Mouse (Mus musculus): ENCODE measurements around the gene Cyba. TPM values are rescaled to one million over a fixed set of nuclear protein-coding genes. Genes with fewer than 3 reads are reported as not detected.
A peak's percentile ranks its signal among the peaks of the same experiment; 100 is the strongest.

The Cyba gene
- total RNA-seq, 2 experiments from 2014 or later, result 10.0 to 10.2 TPM

DNA sequence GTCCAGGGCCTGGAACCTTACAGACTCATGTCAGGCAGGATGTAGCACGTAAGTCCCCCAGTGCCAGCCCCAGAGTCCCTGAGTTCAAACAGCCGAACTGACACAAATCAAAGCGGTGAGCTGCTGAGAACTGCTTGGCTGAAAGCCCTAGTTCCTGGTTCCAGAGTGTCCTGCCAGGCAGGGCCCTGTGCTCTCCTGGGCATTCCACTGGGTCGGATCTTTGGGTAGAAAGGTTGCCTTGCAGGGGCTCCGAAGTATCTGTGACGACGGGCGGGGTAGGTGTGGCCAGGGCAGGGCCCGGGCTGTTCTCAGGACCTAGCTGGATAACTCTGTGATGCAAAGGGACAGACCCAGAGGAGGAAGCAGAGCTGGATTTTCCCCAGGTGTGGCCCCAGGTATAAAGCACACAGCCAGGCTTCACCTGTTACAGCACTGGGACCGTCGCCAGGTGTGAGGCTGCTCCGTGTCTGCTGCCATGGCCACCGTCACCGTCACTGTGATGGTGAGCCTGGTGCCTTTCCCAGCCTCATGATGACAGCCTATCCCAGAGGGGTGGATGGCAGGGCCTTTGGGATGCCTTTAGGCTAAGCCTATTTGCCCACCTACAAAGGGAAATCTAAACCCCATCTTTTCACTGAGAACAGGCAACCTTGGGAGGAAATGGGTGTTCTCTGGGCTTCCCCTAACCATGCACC is 11.2 kb downstream of the Cyba start, which contains the start of gene Il17c:
Il17c (plus strand) TSS at position 645 of the 695 bp plus-strand sequence.
- DNase-seq, result no peak

DNA sequence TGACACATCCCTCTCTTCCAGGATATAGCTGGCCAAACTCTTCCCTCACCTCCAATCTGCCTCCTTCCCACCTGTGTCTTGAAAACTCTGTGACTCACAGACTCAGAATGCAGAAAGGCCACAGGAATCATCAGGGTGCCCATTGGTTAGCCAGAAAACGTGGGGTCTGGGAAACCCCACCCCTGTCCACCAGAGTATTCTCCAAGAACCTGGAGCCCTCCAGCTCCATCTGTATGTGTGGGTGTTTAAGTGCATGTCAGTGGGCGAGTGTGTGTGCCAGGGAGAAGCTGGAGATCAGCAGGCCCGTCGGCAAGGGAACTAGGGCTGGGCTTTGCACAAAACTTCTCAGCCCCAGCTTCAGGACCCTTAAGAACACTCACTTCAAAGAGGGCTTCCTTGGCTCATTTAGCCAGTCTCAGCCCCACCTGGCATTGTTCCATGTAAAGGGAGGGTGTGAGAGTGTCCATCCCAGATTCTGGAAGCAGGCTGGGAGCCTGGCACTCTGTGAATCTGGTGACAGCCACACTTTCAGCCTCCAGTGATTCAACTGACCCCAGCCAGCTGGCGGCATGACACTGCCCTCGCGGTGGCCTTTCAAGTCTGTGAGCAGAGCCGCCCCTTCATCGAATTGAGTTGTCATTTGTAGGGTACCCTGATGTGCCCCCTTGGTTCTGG is 12.7 kb downstream of the Cyba start:
- DNase-seq, result no peak

DNA sequence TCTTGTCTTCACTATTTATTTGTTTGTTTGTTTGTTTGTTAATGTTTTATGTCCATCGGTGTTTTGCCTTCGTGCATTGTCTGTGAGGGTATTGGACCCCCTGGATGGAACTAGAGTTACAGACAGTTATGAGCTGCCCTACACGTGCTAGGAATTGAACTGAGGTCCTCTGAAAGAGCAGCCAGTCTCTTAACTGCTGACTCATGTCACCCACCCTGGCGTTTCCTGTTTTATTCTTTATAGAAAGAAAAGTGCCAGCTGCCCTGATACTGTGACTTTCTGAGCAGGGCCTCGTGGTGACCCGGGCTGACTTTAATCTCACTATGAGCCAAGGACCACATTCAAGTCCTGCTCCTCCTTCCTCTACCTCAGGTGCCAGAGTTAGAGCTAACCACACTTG is 17.2 kb downstream of the Cyba start:
- DNase-seq, result no peak

DNA sequence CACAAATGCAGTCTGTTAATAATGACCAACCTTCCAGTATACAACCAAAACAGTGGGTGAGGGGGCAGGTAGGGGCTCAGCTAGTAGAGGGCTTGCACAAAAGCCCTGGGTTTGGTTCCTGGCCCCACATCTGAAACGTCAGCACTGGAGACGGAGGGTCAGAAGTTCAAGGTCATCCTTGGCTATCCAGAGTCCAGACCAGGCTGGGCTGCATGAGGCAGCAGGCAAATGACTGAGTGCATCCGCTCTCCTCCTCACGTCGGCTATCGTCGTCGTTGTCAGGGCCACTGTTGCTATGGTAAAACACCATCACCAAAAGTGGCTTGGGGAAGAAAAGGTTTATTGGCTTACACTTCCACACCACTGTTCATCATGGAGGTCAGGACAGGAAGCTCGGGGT is 18.4 kb downstream of the Cyba start:
- no peak for DNase-seq

DNA sequence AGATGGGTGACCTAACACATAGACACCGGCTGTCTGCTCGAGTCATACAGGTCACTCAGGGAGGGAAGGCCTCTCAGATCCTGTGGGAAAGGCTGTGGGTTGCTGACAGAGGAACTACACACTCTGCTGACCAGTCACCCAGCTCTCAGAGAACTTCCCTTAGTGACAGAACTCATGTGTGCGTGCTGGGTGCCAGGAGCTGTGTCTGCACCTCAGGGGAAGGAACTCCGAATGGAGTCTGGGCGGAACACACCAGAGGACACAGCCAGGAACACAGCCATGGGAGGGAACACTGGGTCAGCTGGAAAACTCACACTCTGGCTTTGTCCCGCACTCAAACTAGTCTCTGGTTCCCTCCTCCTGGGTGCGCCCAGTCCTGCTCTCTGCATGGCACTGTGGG is 25.1 kb downstream of the Cyba start:
- DNase-seq, result no peak

DNA sequence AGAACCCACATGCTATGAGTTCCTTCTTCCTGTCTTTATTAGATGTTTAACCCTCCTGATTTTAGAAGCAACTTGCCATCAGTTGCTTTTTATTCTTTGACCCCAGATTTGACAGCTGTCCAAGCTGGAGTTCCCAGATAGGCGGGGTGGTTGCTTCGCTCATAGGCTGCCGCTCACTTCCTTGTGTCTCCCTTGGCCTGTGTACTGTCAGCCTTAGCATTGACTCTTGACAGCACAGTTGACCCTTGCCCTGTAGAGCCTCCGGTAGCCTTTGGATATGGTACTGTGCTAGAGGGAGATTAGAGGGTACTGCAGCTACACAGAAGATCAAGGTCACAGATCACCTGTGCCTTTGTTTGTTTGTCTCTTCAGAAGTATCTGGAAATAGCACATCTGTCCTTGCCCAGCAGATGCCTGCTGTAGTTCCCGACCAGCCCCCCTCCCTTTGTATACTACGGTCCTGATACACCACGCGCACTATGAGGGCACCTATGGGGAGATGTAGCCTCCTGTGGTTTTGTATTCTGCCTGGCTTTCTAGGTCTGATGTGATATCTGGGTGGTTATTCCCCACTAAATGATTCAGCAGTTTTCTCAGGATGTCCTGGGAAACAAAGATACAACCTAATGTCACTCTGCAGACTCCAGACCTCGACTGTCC is 27.5 kb downstream of the Cyba start:
- DNase-seq, result no peak

DNA sequence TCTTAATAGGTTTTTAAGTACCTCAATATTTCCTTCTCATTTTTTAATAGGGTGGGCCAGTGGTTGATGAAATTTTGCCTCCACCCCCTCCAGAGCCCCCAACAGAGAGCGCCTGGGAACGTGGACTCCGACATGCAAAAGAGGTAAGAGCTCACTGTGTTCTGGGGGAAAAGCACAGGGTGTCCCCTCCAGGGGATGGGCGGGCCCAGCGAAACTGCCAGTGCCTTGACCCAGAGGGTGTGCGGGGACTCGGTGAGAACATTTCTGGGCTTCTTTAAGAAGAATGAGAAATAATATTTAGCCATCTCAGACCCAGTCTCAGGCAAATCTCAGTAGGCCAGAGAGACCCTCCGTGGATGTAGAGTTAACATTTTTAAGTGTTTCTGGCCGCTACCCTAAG is 34.5 kb downstream of the Cyba start:
- no peak for DNase-seq

DNA sequence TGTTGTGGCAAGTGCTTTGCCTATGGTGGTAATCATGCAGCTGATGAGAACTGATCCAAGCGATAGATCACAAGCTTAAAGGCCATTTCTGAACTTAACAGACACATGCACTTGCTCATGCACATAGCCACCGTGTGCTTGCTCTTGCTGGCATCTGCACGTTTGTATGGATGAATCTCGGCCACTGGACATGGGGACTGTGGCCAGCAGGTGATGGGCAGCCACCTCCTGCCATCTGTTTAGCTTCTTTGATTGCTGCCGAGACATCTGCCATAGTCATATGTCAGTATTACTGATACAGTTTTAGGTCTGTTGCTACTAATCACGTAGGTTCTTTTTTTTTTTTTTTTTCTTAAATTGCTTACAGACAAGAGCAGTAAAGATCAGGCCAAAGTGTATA is 37.4 kb downstream of the Cyba start:
- no peak for DNase-seq

DNA sequence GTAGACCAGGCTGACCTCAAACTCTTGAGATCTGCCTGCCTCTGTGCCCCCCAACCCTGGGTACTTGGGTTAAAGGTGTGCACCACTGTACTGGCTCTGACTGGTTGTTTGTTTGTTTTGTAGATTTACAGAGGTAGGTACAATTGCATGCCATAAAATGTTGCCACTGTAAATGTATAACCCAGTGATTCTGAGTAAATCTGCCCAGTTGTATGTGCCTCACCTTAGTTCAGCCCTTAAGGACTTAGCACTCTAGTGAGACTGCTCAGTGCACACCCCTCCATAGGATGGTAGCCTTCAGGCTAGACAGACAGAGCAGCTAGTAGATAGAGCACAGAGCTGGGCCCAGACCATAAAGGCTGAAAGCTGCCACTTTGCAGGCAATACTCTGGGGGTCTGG is 39.0 kb downstream of the Cyba start:
- no peak for DNase-seq

DNA sequence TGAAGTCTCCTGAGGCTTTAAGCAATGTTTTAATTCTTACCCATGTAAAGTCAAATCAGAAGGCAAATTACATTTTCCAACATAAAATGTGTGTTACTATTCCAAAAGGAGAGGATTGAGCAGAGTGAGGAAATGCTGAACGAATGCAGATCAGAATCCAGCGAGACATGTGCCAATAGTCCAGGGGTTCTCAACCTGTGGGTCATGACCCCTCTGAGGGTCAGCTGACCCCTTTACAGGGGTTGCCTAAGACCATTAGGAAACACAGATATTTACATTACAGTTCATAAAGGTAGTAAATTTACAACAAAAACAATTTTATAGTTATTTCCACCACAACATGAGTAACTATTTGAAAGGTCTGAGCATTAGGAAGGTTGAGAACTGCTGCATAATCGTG is 42.0 kb downstream of the Cyba start:
- no peak for DNase-seq

DNA sequence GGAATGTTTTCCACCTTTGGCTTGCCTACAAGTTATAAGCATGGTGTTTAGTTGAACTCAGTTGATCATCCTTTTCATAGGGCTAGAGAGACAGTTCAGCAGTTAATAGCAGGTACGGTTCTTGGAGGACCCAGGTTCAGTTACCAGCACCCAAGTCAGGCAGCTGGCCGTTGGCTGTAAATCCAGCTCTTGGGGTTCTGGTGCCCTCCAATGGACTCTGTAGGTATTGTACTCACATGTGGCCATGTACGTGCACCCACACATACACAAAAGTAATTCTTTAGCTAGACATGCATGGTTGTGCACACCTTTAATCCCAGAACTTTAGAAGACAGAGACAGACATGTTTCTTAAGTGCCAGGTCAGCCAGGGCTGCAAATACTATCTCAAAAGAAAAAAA is 43.4 kb downstream of the Cyba start:
- DNase-seq, result no peak

DNA sequence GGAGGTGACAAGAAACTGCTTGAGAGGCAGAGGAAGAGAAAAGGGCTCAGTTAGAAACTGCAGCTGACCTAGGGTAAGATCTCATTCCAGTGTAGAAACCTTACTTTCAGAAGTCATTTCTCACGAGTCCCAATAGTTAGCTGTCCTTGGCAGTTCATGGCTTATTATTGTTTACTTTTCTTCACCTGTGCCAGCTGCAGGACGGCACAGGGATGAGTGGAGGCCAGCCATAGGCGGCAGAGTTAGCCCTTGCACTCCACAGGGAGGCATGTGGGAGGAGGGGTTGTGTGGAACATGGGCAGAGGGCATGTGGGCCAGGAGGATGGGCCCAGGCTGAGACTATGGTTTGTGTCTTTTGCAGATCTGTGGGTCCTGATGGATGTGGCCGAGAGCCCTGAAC is 49.7 kb downstream of the Cyba start:
- no peak for DNase-seq

DNA sequence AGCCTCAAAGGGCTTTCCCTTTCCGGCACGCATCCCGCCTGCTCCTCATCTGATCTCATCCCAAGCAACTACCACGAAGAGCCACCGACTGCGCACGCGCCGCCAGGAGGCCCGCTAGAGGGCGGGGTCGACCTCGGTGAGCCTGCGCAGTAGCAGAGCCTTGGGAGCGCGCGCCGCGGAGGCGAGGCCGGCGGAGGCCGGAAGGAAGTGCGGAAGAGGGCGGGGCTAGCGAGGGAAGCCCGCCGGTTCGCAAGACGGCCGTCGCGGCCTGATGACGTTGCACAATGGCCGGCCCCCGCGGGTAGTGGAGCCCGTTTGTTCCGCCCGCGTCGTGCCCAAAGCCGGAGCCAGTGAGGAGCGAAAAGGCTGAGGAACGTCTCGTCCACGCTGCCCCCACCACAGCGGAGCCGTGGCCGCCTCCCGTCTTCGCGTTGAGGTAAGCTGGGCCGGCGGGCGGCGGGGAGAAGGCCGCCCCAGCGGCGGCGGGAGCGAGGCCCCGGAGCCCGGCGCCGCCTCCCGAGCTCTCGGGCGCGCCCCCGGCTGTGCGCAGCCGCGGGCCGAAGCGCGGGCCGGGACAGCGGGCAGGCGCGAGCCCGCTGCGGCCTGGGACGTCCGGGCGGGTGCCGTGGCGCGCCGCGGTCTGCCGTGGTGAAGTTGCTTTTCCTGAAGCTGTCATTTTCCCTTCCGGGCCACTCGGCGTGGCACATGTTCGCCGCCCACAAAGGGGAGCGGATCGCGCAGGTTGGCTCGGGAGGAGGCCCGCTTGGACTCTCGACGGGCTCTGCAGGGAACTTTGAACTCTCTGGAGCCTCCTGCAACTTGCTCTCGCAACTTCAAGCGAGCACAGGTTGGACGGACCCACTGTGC is 56.1 kb downstream of the Cyba start, which contains the start of gene Zc3h18:
Zc3h18 (plus strand) TSS at position 245 of the 867 bp plus-strand sequence.
- peak; percentile 99 for DNase-seq

DNA sequence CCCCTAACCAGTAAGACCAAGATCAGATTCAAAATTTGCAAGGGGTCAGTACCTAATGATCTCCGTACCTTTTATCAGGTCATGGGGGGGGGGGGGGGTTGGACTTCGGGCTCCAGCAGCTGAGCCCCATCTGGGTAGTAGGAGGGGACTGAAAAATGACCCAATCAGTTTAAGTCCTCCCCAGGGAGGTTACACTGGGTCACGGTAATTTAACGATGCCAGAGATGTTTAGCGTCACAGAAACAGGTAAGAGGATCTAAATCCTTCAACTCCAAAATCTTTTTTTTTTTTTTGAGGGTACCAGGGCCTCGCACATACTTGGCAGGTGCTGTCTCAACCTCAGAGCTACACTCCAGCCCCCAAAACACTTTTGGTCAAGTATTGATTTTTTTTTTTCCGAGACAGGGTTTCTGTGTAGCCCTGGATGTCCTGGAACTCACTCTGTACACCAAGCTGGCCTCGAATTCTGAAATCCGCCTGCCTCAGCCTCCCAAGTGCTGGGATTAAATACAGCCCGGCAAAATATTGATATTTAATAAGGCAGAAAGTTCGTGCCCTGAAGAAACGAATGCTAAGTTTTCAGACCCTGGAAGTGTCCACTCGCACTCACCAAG is 56.9 kb downstream of the Cyba start:
- no peak for DNase-seq

DNA sequence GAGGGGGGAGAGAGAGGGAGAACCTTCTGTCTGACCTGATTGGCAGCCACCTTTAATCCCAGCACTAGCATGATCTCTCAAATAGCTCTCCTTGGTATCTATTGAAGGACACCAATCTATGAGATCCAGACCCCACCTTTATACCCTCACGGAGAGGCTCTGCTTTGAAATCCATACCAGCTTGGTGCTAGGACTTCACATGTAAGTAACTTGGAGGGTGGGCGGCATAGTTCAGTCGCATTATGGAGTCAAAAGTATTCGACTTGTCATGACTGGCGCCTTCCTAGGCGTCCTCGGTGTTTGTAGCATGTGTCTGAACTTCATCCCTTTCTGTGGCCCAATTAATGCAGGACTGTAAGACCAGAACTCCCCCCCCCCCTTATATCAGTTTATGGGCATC is 57.4 kb downstream of the Cyba start:
- DNase-seq, result no peak

Small RNA genes within 50 kb of the gene (microRNA-seq; reads per million reads assigned to microRNA genes)
- 0 reads per million in 2 experiments for gene Gm24366

Other genes with a start within 250 kb of the Cyba start
- gene Zfpm1, start 150.8 kb downstream of the Cyba start, total RNA-seq (2021), result 10 to 100 TPM; 34.7 to 36.9 TPM
- gene Trhr2, start 72.2 kb downstream of the Cyba start, total RNA-seq (2021), result under 1 TPM; 0.52 to 0.56 TPM
- gene Zc3h18, start 56.3 kb downstream of the Cyba start, total RNA-seq (2021), result 10 to 100 TPM; 38.9 to 39.1 TPM
- not detected for gene Il17c, start 10.9 kb downstream of the Cyba start, total RNA-seq (2021)
- 10 to 100 TPM; 19.1 to 20.6 TPM for gene Mvd, start 10.5 kb upstream of the Cyba start, total RNA-seq (2021)
- gene Snai3, start 27.8 kb upstream of the Cyba start, total RNA-seq (2021), result not detected
- gene Rnf166, start 43.1 kb upstream of the Cyba start, total RNA-seq (2021), result 10 to 100 TPM; 31.8 to 36.3 TPM
- gene Ctu2, start 43.2 kb upstream of the Cyba start, total RNA-seq (2021), result 10 to 100 TPM; 16.6 to 21.7 TPM
- 1 to 10 TPM; 3.1 to 4.4 TPM for gene Piezo1, start 118.4 kb upstream of the Cyba start, total RNA-seq (2021)
- 1 to 10 TPM; 1.4 to 1.9 TPM for gene Cdt1, start 135.1 kb upstream of the Cyba start, total RNA-seq (2021)
- 10 to 100 TPM; 61.5 to 65.4 TPM for gene Aprt, start 144.0 kb upstream of the Cyba start, total RNA-seq (2021)
- 10 to 100 TPM in 1 of 2 experiments, 1 to 10 TPM in 1; 9.5 to 11.4 TPM for gene Galns, start 178.5 kb upstream of the Cyba start, total RNA-seq (2021)
- gene Trappc2l, start 178.7 kb upstream of the Cyba start, total RNA-seq (2021), result 10 to 100 TPM; 79.1 to 87.3 TPM
- under 1 TPM in 1 of 2 experiments, not detected in 1; 0.35 TPM for gene Pabpn1l, start 189.8 kb upstream of the Cyba start, total RNA-seq (2021)

All from layer of hippocampus, postnatal 36 days (tissue).